Mouse (Mus musculus): ENCODE data around the gene Flnb.

The Flnb gene

GRCm38 (mm10) chr14:7862226-7862625, 44.5 kb downstream of the Flnb start:
- no peak for DNase-seq (ENCODE audit: low spot score in 2 of 2)

GRCm38 (mm10) chr14:7863199-7863598, 45.4 kb downstream of the Flnb start:
- no peak for DNase-seq (ENCODE audit: low spot score in 2 of 2)

DNA sequence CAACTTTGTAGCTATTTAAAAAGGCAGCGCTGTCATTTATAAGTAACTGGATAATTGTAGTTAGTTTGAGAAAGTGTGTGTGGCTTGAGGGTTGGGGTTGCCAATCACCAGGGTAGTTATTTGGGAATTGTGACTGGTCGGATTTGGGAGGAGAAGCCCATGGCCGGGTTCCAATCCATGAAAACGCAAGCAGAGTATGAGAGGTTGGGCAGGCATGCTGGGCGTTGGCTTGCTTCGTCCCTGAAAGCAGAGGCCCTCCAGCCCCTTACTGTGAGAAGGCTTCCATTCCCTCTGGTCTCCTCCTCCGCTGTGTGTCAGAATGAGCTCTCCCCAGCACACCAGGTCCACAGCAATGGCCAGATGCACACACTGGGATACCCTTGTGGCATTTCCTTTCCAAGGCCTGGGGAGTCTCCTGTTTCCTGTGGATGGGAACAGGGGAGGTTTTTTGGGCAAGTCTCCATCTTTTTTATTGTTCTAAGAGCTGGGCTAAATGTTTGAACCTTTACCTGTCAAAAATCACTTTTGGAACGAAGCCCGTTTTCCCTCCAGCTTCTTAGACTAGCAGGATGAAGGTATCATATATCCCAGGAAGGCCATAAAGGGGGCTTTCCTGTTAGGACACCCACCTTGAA, 46.2 kb downstream of the Flnb start:
- DNase-seq (ENCODE audit: low spot score in 2 of 2), result no peak

DNA sequence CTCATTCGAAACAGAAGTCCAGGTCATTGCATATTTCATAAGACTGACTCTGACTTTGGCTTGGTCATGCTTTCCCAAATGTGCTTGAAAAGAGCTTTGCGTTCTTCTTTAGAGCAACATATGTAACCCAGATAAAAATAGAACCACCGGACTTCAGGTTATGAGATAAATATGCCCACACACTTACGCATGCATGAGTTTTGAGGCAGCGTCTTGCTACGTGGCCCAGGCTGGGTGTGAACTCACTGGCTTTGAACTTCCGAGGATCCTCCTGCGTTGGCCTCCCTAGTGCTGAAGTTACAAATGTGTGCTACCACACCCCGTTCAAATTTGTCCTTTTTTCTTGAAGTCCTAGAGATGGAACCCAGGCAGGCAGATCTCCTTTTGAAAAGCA, 46.7 kb downstream of the Flnb start:
- no peak for DNase-seq (ENCODE audit: low spot score in 2 of 2)

DNA sequence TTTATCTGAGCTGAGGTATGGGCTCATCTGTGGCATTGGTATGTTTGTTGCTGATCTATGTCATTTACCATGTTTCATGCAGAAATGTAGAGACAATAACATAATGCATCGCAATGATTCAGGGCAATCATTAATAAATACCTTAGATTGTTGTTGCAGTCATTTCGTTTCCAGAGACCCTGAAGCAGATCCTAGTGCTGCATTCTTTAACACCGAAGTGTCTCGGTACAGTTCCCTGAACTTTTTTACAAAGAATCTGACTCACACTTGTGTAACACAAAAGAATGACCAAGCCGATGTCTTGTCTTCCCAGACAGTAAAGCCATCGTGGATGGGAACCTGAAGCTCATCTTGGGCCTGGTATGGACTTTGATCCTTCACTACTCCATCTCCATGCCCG, 49.5 kb downstream of the Flnb start:
- no peak for DNase-seq (ENCODE audit: low spot score in 2 of 2)

GRCm38 (mm10) chr14:7867841-7868240, 50.1 kb downstream of the Flnb start:
- no peak for DNase-seq (ENCODE audit: low spot score in 2 of 2)

GRCm38 (mm10) chr14:7869796-7870195, 52.0 kb downstream of the Flnb start:
- DNase-seq (ENCODE audit: low spot score in 2 of 2), result no peak

- DNase-seq (ENCODE audit: low spot score in 2 of 2), result no peak
These were observed 55.8 kb downstream of the Flnb start for GRCm38 (mm10) chr14:7873552-7873951.

DNA sequence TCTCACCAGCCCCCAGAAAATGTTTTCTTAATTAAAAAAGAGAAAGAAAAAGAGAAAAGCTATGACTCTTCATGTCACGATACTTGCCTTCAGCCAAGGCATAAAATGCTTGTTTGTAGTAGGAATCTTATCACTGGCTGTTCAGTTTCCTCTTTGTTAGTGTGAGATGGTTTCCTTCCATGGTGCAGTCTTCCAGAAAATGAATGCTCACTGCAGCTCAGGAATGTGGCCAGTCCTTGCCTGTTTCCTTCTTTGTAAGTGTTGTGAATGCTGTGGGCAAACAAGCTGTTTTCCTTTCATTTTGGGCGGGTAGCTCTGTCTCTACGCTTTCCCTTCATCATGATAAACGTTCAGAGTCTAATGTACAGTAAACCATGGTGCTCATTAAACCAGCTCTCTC, 56.7 kb downstream of the Flnb start:
- DNase-seq (ENCODE audit: low spot score in 2 of 2), result no peak

DNA sequence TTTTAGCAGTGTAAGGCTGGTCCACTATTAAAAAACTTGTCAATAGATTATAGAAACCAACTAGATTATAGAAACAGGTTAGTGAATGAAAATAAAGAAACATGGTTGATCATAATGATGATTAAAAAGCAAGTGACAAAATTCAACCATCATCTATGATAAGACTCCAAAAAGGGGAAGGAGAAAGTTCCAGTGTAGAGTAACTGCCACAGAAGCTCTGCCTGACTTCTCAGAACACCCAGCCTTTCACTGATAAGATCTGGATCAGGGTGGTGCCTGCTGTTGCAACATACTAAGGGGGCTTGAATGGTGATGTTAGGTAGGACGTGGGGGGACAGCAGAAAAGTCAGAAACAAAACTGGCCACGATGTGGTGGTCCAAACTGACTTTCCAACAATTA, 60.2 kb downstream of the Flnb start:
- DNase-seq (ENCODE audit: low spot score in 2 of 2), result no peak

- no peak for DNase-seq (ENCODE audit: low spot score in 2 of 2)
These were observed 62.6 kb downstream of the Flnb start for GRCm38 (mm10) chr14:7880389-7880788.

- no peak for DNase-seq (ENCODE audit: low spot score in 2 of 2)
These were observed 63.8 kb downstream of the Flnb start for GRCm38 (mm10) chr14:7881533-7881932.

DNA sequence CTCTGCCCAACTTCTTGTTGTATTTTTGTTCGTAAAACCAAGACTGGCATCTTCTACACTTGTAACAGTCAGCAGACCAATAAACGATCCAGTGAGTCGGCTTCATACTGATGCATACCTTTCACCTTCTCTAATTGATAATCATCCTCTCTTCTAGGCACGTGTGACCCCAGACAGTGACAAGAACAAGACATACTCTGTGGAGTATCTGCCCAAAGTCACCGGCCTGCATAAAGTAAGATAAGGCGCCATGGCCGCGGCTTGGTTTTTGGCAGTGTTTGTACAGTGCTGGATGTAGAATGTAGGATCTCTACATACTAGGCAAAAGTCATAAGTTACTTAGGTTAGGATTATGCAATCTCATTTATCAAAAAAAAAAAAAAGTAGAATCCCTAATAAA, 64.3 kb downstream of the Flnb start:
- no peak for DNase-seq (ENCODE audit: low spot score in 2 of 2)

GRCm38 (mm10) chr14:7884158-7884557, 66.4 kb downstream of the Flnb start:
- DNase-seq (ENCODE audit: low spot score in 2 of 2), result no peak

- no peak for DNase-seq (ENCODE audit: low spot score in 2 of 2)
These were observed 67.1 kb downstream of the Flnb start for GRCm38 (mm10) chr14:7884841-7885240.

- no peak for DNase-seq (ENCODE audit: low spot score in 2 of 2)
These were observed 67.8 kb downstream of the Flnb start for GRCm38 (mm10) chr14:7885540-7885939.

DNA sequence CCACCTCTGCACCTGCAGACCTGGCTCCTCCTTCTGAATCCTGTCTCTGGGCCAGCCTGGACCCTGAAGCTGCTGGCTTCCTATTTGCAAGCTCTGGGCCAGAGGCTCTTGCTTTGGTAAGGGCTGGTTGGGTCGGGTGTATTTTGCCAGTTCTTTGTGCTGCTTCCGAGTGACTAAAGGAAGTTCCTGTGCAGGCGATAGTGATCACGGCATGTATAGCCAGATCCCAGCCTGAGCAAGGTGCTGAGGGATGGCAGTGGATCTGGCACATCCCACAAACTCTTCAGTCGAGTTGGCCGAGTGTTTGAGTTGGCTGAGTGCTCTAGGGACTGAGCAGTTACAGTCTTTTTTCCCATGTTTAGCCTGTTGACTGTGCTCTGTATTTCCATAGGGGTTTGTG, 68.3 kb downstream of the Flnb start:
- no peak for DNase-seq (ENCODE audit: low spot score in 2 of 2)

GRCm38 (mm10) chr14:7887171-7887570, 69.4 kb downstream of the Flnb start:
- no peak for DNase-seq (ENCODE audit: low spot score in 2 of 2)

- DNase-seq (ENCODE audit: low spot score in 2 of 2), result no peak
These were observed 70.5 kb downstream of the Flnb start for GRCm38 (mm10) chr14:7888294-7888693.

- peak; percentile 36 to 37 for DNase-seq (ENCODE audit: low spot score in 2 of 2)
These were observed 71.3 kb downstream of the Flnb start for GRCm38 (mm10) chr14:7888811-7889651.

DNA sequence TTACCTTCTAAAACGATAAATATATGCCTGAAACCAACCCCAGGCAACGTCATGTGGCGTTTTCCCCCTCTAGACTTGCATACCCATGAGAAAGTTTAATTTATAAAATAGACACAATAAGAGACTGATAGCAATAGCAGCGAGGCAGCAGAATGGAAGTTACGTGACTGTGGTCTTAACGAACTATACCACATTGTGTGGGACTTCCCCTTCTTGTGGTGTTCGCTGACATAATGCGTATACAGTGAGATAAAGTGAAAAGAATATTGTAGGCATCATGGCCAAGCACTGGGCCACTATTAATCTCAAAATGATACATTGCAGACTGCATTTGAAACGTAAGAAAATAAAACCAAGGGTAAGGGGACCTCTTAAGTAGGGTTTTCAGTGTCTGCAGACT, 72.1 kb downstream of the Flnb start:
- no peak for DNase-seq (ENCODE audit: low spot score in 2 of 2)

- DNase-seq (ENCODE audit: low spot score in 2 of 2), result no peak
These were observed 73.6 kb downstream of the Flnb start for GRCm38 (mm10) chr14:7891401-7891800.

GRCm38 (mm10) chr14:7896126-7896525, 78.4 kb downstream of the Flnb start:
- no peak for DNase-seq (ENCODE audit: low spot score in 2 of 2)
